Mouse (Mus musculus): ENCODE data around the gene Tanc1.

DNA sequence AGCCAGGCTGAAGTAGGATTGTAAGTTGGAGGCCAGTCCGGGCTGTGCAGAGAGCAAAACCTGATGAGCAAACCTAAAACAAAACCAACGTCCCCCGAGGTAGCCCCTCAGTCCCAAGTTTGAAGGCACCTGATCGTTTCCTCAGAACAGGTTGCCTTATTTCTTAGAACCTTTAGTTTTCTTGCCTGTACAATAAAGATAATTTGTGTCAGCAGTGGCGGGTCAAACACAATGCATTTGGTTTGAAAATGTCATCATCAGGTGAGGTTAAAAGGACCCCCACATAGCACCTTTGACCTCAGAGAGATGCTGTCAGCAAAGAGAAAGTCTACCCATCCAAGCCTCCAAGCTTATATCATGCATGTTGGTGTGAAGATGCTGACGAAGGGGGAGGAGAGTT is 98.9 kb downstream of the Tanc1 start:
- no peak for TF ChIP-seq CTCF (conservative IDR thresholded peaks at IDR 0.05; ENCODE audit: low read length)
- no peak for TF ChIP-seq NANOG (IDR thresholded peaks at IDR 0.05; ENCODE audit: borderline replicate concordance, low read length)
- no peak for TF ChIP-seq POU5F1 (IDR thresholded peaks at IDR 0.05; ENCODE audit: borderline replicate concordance, low read length)

All from E14TG2a.4 (cell line).